Mouse (Mus musculus): ENCODE data around the gene Stk31. TPM values are rescaled to one million over a fixed set of nuclear protein-coding genes. Genes with fewer than 3 reads are reported as not detected.

The Stk31 gene
- polyA plus RNA-seq, 1 experiment, result not detected

GRCm38 (mm10) chr6:49437306-49437705 lies 41.9 kb downstream of the Stk31 start:
- H3K27ac ChIP-seq (replicated peaks; ENCODE audit: low read depth, low read length), result no peak overlapping the region
- no peak overlapping the region for H3K4me3 ChIP-seq (ENCODE audit: insufficient read depth, low read depth, low read length)
- no peaks in the 10 kb centered on the region for H3K4me1 ChIP-seq (ENCODE audit: control insufficient read depth, insufficient read depth, insufficient read length, low read length)

- Histone ChIP-seq H3K27ac (replicated peaks; ENCODE audit: low read depth, low read length) (no peak overlapping the region), H3K4me1 (ENCODE audit: control insufficient read depth, insufficient read depth, insufficient read length, low read length) (no peaks in the 10 kb centered on the region), H3K4me3 (ENCODE audit: insufficient read depth, low read depth, low read length) (no peak overlapping the region)
Observed at GRCm38 (mm10) chr6:49458112-49458511, 62.7 kb downstream of the Stk31 start.

- Histone ChIP-seq H3K27ac (replicated peaks; ENCODE audit: low read depth, low read length) (no peak overlapping the region), H3K4me3 (ENCODE audit: insufficient read depth, low read depth, low read length) (no peak overlapping the region), H3K4me1 (ENCODE audit: control insufficient read depth, insufficient read depth, insufficient read length, low read length) (no peaks in the 10 kb centered on the region)
Observed at GRCm38 (mm10) chr6:49483205-49483604, 87.8 kb downstream of the Stk31 start.

- H3K4me3 ChIP-seq (ENCODE audit: insufficient read depth, low read depth, low read length), result no peak overlapping the region
- no peak overlapping the region for H3K27ac ChIP-seq (replicated peaks; ENCODE audit: low read depth, low read length)
- H3K4me1 ChIP-seq (ENCODE audit: control insufficient read depth, insufficient read depth, insufficient read length, low read length), result no peaks in the 10 kb centered on the region
Observed at GRCm38 (mm10) chr6:49491526-49491925, 96.1 kb downstream of the Stk31 start.

- Histone ChIP-seq H3K27ac (replicated peaks; ENCODE audit: low read depth, low read length) (no peak overlapping the region), H3K4me1 (ENCODE audit: control insufficient read depth, insufficient read depth, insufficient read length, low read length) (no peaks in the 10 kb centered on the region), H3K4me3 (ENCODE audit: insufficient read depth, low read depth, low read length) (no peak overlapping the region)
Observed at GRCm38 (mm10) chr6:49519053-49519452, 123.6 kb downstream of the Stk31 start.

Other genes starting within 250 kb of the Stk31 start
- not detected in 2 replicates for gene Igf2bp3, start 180.6 kb upstream of the Stk31 start, polyA plus RNA-seq (2012; ENCODE audit: insufficient read depth, insufficient read length, missing spikeins)
- gene Tra2a, start 131.6 kb upstream of the Stk31 start, polyA plus RNA-seq (2012; ENCODE audit: insufficient read depth, insufficient read length, missing spikeins), result 27.9 and 49.0 TPM in 2 replicates
- 1.1 and 1.9 TPM in 2 replicates for gene Ccdc126, start 76.3 kb upstream of the Stk31 start, polyA plus RNA-seq (2012; ENCODE audit: insufficient read depth, insufficient read length, missing spikeins)
- not detected in 2 replicates for gene Fam221a, start 27.9 kb upstream of the Stk31 start, polyA plus RNA-seq (2012; ENCODE audit: insufficient read depth, insufficient read length, missing spikeins)

Data from brown adipose tissue, adult 24 weeks (tissue).